Mouse (Mus musculus) midbrain, embryonic 13.5 days (tissue): ENCODE measurements at regions not wholly inside any gene's neighbourhood (a gene's known extent, or its start where the extent isn't known, plus 50 kb on each side); places are given as distances from the start of the nearest gene placed in this dataset.

ENCODE experiments used
- ATAC-seq: fragments of 200-750 bp; cut with Nextera tagmentation; 2 replicates; pipeline ENCODE4 v1.8.0; 2017; ENCODE audit warnings: mild to moderate bottlenecking, moderate TSS enrichment, moderate library complexity
- H3K27ac ChIP-seq: fragments of 300-500 bp; sonication (generic); 2 replicates; pipeline ENCODE4 v1.5.1; 2015; ENCODE audit warnings: inconsistent platforms, mild to moderate bottlenecking, moderate library complexity
- H3K27me3 ChIP-seq: fragments of 300-500 bp; sonication (generic); 2 replicates; pipeline ENCODE4 v1.6.1; 2015; ENCODE audit warnings: mild to moderate bottlenecking, inconsistent platforms
- H3K36me3 ChIP-seq: fragments of 300-500 bp; sonication (generic); 2 replicates; pipeline ENCODE4 v1.6.1; 2015; ENCODE audit warnings: mild to moderate bottlenecking, inconsistent platforms
- H3K4me1 ChIP-seq: fragments of 300-500 bp; sonication (generic); replicated peaks from 2 replicates; pipeline ENCODE4 v1.6.1; 2015; ENCODE audit warnings: inconsistent platforms
- H3K4me2 ChIP-seq: fragments of 300-500 bp; sonication (generic); replicated peaks from 2 replicates; pipeline ENCODE4 v1.6.1; 2015; ENCODE audit warnings: moderate library complexity, mild to moderate bottlenecking, inconsistent platforms
- H3K4me3 ChIP-seq: fragments of 300-500 bp; sonication (generic); replicated peaks from 2 replicates; pipeline ENCODE4 v1.5.1; 2015; ENCODE audit warnings: mild to moderate bottlenecking, inconsistent platforms
- H3K9ac ChIP-seq: fragments of 300-500 bp; sonication (generic); replicated peaks from 2 replicates; pipeline ENCODE4 v1.6.1; 2015; ENCODE audit warnings: mild to moderate bottlenecking, inconsistent platforms
- H3K9me3 ChIP-seq: fragments of 300-500 bp; sonication (generic); 2 replicates; pipeline ENCODE4 v1.6.1; 2016; ENCODE audit warnings: mild to moderate bottlenecking, inconsistent platforms
- WGBS: fragments of 180-500 bp; shearing (Covaris S2); methylation state at CpG from one replicate; pipeline ENCODE4 v1.1.7; 2015; 5-methylcytosine and 5-hydroxymethylcytosine counted together

GRCm38 (mm10) chr10:100152821-100153220 is 137.4 kb downstream of the Kitl start:
- Histone ChIP-seq H3K27me3 (no peaks in the 10 kb centered on the region), H3K36me3 (no peaks in the 10 kb centered on the region), H3K4me3 (no peak overlapping the region), H3K9ac (no peak overlapping the region), H3K9me3 (no peaks in the 10 kb centered on the region), H3K4me1 (no peaks in the 10 kb centered on the region), H3K27ac (no peak overlapping the region), H3K4me2 (no peak overlapping the region)
- 48% methylated on average over 5 of the region's 5 CpGs for WGBS
- ATAC-seq = peak; percentile 85

GRCm38 (mm10) chr10:100153311-100153710 is 137.9 kb downstream of the Kitl start:
- Histone ChIP-seq H3K9ac (no peak overlapping the region), H3K27me3 (no peaks in the 10 kb centered on the region), H3K4me2 (no peak overlapping the region), H3K4me1 (no peaks in the 10 kb centered on the region), H3K36me3 (no peaks in the 10 kb centered on the region), H3K4me3 (no peak overlapping the region), H3K27ac (no peak overlapping the region), H3K9me3 (no peaks in the 10 kb centered on the region)
- 90% methylated on average over 3 of the region's 3 CpGs for WGBS
- 0 out of 2 replicates have a peak, but pooled peaks have one; percentile 11 for ATAC-seq

GRCm38 (mm10) chr10:100155566-100155965 is 140.1 kb downstream of the Kitl start:
- no peaks in the 10 kb centered on the region for H3K27me3 ChIP-seq
- no peak overlapping the region for H3K9ac ChIP-seq
- ATAC-seq = no peak
- no peaks in the 10 kb centered on the region for H3K9me3 ChIP-seq
- no peak overlapping the region for H3K4me3 ChIP-seq
- no peak overlapping the region for H3K27ac ChIP-seq
- H3K4me1 ChIP-seq = no peaks in the 10 kb centered on the region
- no peak overlapping the region for H3K4me2 ChIP-seq
- WGBS = 84% methylated on average over 2 of the region's 2 CpGs
- no peaks in the 10 kb centered on the region for H3K36me3 ChIP-seq

- H3K4me1 ChIP-seq = no peaks in the 10 kb centered on the region
These were observed 144.6 kb downstream of the Kitl start for GRCm38 (mm10) chr10:100159843-100160531.

GRCm38 (mm10) chr10:100160532-100160852 is 145.1 kb downstream of the Kitl start:
- no peak overlapping the region for H3K4me2 ChIP-seq
- no peaks in the 10 kb centered on the region for H3K36me3 ChIP-seq
- no peaks in the 10 kb centered on the region for H3K27me3 ChIP-seq
- H3K4me3 ChIP-seq = no peak overlapping the region
- H3K9ac ChIP-seq = no peak overlapping the region
- no peaks in the 10 kb centered on the region for H3K4me1 ChIP-seq
- H3K9me3 ChIP-seq = no peaks in the 10 kb centered on the region
- no peak for ATAC-seq
- 80% methylated on average over 4 of the region's 4 CpGs for WGBS
- no peak overlapping the region for H3K27ac ChIP-seq

More at GRCm38 (mm10) chr10:100159843-100160531, 144.6 kb downstream of the Kitl start:
- H3K9me3 ChIP-seq = no peaks in the 10 kb centered on the region
- no peaks in the 10 kb centered on the region for H3K36me3 ChIP-seq
- ATAC-seq = no peak
- 72% methylated on average over 14 of the region's 14 CpGs for WGBS
- no peak overlapping the region for H3K4me3 ChIP-seq
- no peak overlapping the region for H3K9ac ChIP-seq
- no peak overlapping the region for H3K4me2 ChIP-seq
- no peak overlapping the region for H3K27ac ChIP-seq
- no peaks in the 10 kb centered on the region for H3K27me3 ChIP-seq

GRCm38 (mm10) chr10:100161117-100161516 is 145.7 kb downstream of the Kitl start:
- Histone ChIP-seq H3K4me3 (no peak overlapping the region), H3K4me1 (no peaks in the 10 kb centered on the region), H3K27me3 (no peaks in the 10 kb centered on the region), H3K36me3 (no peaks in the 10 kb centered on the region), H3K9ac (no peak overlapping the region), H3K27ac (no peak overlapping the region), H3K9me3 (no peaks in the 10 kb centered on the region), H3K4me2 (no peak overlapping the region)
- no peak for ATAC-seq
- 84% methylated on average over 3 of the region's 3 CpGs for WGBS

GRCm38 (mm10) chr10:100164526-100164925 is 149.1 kb downstream of the Kitl start:
- H3K27me3 ChIP-seq = no peaks in the 10 kb centered on the region
- H3K4me1 ChIP-seq = no peaks in the 10 kb centered on the region
- H3K9me3 ChIP-seq = no peaks in the 10 kb centered on the region
- H3K9ac ChIP-seq = no peak overlapping the region
- no peak for ATAC-seq
- no peaks in the 10 kb centered on the region for H3K36me3 ChIP-seq
- H3K4me2 ChIP-seq = no peak overlapping the region
- 41% methylated on average over 1 of the region's 1 CpGs for WGBS
- H3K4me3 ChIP-seq = no peak overlapping the region
- H3K27ac ChIP-seq = no peak overlapping the region

GRCm38 (mm10) chr10:100170836-100171235 is 155.4 kb downstream of the Kitl start:
- no peak overlapping the region for H3K9ac ChIP-seq
- H3K4me3 ChIP-seq = no peak overlapping the region
- ATAC-seq = no peak
- H3K9me3 ChIP-seq = no peaks in the 10 kb centered on the region
- H3K4me2 ChIP-seq = no peak overlapping the region
- no peaks in the 10 kb centered on the region for H3K36me3 ChIP-seq
- H3K27ac ChIP-seq = no peak overlapping the region
- H3K4me1 ChIP-seq = no peaks in the 10 kb centered on the region
- no peaks in the 10 kb centered on the region for H3K27me3 ChIP-seq

- H3K4me2 ChIP-seq = no peak overlapping the region
- H3K36me3 ChIP-seq = no peaks in the 10 kb centered on the region
- no peaks in the 10 kb centered on the region for H3K9me3 ChIP-seq
- no peak overlapping the region for H3K4me3 ChIP-seq
- H3K4me1 ChIP-seq = peaks cover 7% of the 10 kb centered on the region
- no peak overlapping the region for H3K9ac ChIP-seq
- H3K27ac ChIP-seq = no peak overlapping the region
- H3K27me3 ChIP-seq = peaks cover 7% of the 10 kb centered on the region; the same call in 1 of the 2 replicates
- no peak for ATAC-seq
These were observed 137.8 kb upstream of the Gm4301 start for GRCm38 (mm10) chr10:100197673-100198072.

GRCm38 (mm10) chr10:100199090-100199690 is 136.3 kb upstream of the Gm4301 start:
- H3K4me1 ChIP-seq = peaks cover 7% of the 10 kb centered on the region
- no peak overlapping the region for H3K27ac ChIP-seq
- no peaks in the 10 kb centered on the region for H3K9me3 ChIP-seq
- H3K9ac ChIP-seq = no peak overlapping the region
- WGBS = 35% methylated on average over 8 of the region's 8 CpGs
- H3K4me2 ChIP-seq = no peak overlapping the region
- no peak overlapping the region for H3K4me3 ChIP-seq
- H3K36me3 ChIP-seq = no peaks in the 10 kb centered on the region
- ATAC-seq = no peak
- H3K27me3 ChIP-seq = peaks cover 7% of the 10 kb centered on the region; the same call in 1 of the 2 replicates

- 1% methylated on average over 8 of the region's 8 CpGs for WGBS
- peak; percentile 24; the same call in 1 of the 2 replicates for ATAC-seq
- H3K4me1 ChIP-seq = peaks cover 7% of the 10 kb centered on the region
- H3K9ac ChIP-seq = no peak overlapping the region
- no peaks in the 10 kb centered on the region for H3K36me3 ChIP-seq
- H3K4me3 ChIP-seq = no peak overlapping the region
- H3K9me3 ChIP-seq = no peaks in the 10 kb centered on the region
- H3K27me3 ChIP-seq = peaks cover 7% of the 10 kb centered on the region; the same call in 1 of the 2 replicates
- peak overlapping the region; percentile 34 for H3K4me2 ChIP-seq
- no peak overlapping the region for H3K27ac ChIP-seq
These were observed 135.0 kb upstream of the Gm4301 start for GRCm38 (mm10) chr10:100200431-100200830.

- no peak for ATAC-seq
- H3K27me3 ChIP-seq = no peaks in the 10 kb centered on the region
- 83% methylated on average over 10 of the region's 10 CpGs for WGBS
- no peaks in the 10 kb centered on the region for H3K4me1 ChIP-seq
- H3K27ac ChIP-seq = no peak overlapping the region
- no peak overlapping the region for H3K4me2 ChIP-seq
- no peaks in the 10 kb centered on the region for H3K36me3 ChIP-seq
- no peak overlapping the region for H3K4me3 ChIP-seq
- H3K9ac ChIP-seq = no peak overlapping the region
- no peaks in the 10 kb centered on the region for H3K9me3 ChIP-seq
These were observed 128.6 kb upstream of the Gm4301 start for GRCm38 (mm10) chr10:100206617-100207530.
